Mouse (Mus musculus): ENCODE data around the gene Hesx1. TPM values are rescaled to one million over a fixed set of nuclear protein-coding genes. Genes with fewer than 3 reads are reported as not detected.
"Not testable (repeated sequence)": the region's sequence is repeated elsewhere in the genome, so short reads cannot be mapped to it uniquely, and the experiment has no call there.

The Hesx1 gene
- not detected in 2 replicates for polyA plus RNA-seq (2015; fragmentation: Nextera tagmentation; extraction: Ambion mirVana)

GRCm38 (mm10) chr14:26994211-26994741, at the start of gene Hesx1:
TSS of gene Hesx1 (plus strand) at chr14:26994416.
- WGBS: 5% methylated on average over 16 of the region's 16 CpGs
- ATAC-seq (ENCODE audit: borderline replicate concordance, extremely low read depth, low FRiP score, low TSS enrichment): no peak

DNA sequence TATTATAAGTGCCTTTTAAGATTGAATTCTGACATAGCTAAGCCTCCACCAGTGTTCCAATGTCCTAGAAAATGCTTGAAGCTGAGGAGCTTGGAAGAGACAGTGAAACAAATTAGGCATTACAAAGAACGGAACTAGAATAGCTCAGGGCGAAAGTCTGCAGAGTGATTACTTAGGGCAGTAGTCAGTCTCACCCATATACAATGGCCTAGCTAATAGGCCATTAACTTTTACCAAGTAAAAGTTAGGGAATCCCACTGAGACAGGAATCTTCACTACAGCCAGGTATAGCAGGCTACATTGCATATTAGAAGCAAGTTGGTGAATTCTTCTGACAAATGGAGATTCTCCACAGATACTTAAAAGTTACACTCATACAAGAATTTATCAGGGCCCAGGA, 38.1 kb upstream of the Hesx1 start:
- ATAC-seq (ENCODE audit: borderline replicate concordance, extremely low read depth, low FRiP score, low TSS enrichment); H3K9ac ChIP-seq; H3K4me3 ChIP-seq; H3K27ac ChIP-seq; H3K9me3 ChIP-seq; H3K4me2 ChIP-seq; H3K4me1 ChIP-seq; H3K27me3 ChIP-seq: not testable (repeated sequence)
- H3K36me3 ChIP-seq: peaks cover 12% of the 10 kb centered on the region
- WGBS: 92% methylated on average over 2 of the region's 2 CpGs

More at GRCm38 (mm10) chr14:26994211-26994741, at the start of gene Hesx1:
- peaks cover 7% of the 10 kb centered on the region; the same call in 1 of the 2 replicates for H3K4me1 ChIP-seq
- no peak within 1 kb of the TSS for H3K27ac ChIP-seq
- peaks cover 11% of the 10 kb centered on the region; the same call in 1 of the 2 replicates for H3K27me3 ChIP-seq
- H3K4me3 ChIP-seq: peak within 1 kb of the TSS; percentile 29
- peak within 1 kb of the TSS; percentile 53 for H3K4me2 ChIP-seq
- no peaks in the 10 kb centered on the region for H3K36me3 ChIP-seq
- peak within 1 kb of the TSS; percentile 13; the same call in 1 of the 2 replicates for H3K9ac ChIP-seq
- no peaks in the 10 kb centered on the region for H3K9me3 ChIP-seq

GRCm38 (mm10) chr14:26960518-26960917, 33.7 kb upstream of the Hesx1 start:
- no peaks in the 10 kb centered on the region for H3K27me3 ChIP-seq
- H3K9ac ChIP-seq: no peak overlapping the region
- ATAC-seq (ENCODE audit: borderline replicate concordance, extremely low read depth, low FRiP score, low TSS enrichment): no peak
- no peak overlapping the region for H3K4me3 ChIP-seq
- H3K9me3 ChIP-seq: no peaks in the 10 kb centered on the region
- no peaks in the 10 kb centered on the region for H3K4me1 ChIP-seq
- peaks cover 19% of the 10 kb centered on the region for H3K36me3 ChIP-seq
- no peak overlapping the region for H3K4me2 ChIP-seq
- WGBS: 83% methylated on average over 1 of the region's 1 CpGs
- H3K27ac ChIP-seq: no peak overlapping the region

GRCm38 (mm10) chr14:26969164-26969563, 25.1 kb upstream of the Hesx1 start:
- peaks cover 3% of the 10 kb centered on the region for H3K36me3 ChIP-seq
- ATAC-seq (ENCODE audit: borderline replicate concordance, extremely low read depth, low FRiP score, low TSS enrichment): no peak
- WGBS: 71% methylated on average over 3 of the region's 3 CpGs
- H3K9ac ChIP-seq: peak overlapping the region; percentile 90
- H3K4me3 ChIP-seq: peak overlapping the region; percentile 96
- no peaks in the 10 kb centered on the region for H3K27me3 ChIP-seq
- no peak overlapping the region for H3K27ac ChIP-seq
- peaks cover 7% of the 10 kb centered on the region for H3K4me1 ChIP-seq
- peak overlapping the region; percentile 71 for H3K4me2 ChIP-seq
- H3K9me3 ChIP-seq: no peaks in the 10 kb centered on the region

GRCm38 (mm10) chr14:26969856-26970407, 24.3 kb upstream of the Hesx1 start:
- Histone ChIP-seq H3K4me2 (peak overlapping the region; percentile 71), H3K4me3 (peak overlapping the region; percentile 96), H3K27me3 (no peaks in the 10 kb centered on the region), H3K9me3 (no peaks in the 10 kb centered on the region), H3K9ac (peak overlapping the region; percentile 90), H3K27ac (peak overlapping the region; percentile 87), H3K4me1 (peaks cover 7% of the 10 kb centered on the region), H3K36me3 (no peaks in the 10 kb centered on the region)
- ATAC-seq (ENCODE audit: borderline replicate concordance, extremely low read depth, low FRiP score, low TSS enrichment): peak; percentile 86
- under 1% methylated on average over 62 of the region's 62 CpGs for WGBS

DNA sequence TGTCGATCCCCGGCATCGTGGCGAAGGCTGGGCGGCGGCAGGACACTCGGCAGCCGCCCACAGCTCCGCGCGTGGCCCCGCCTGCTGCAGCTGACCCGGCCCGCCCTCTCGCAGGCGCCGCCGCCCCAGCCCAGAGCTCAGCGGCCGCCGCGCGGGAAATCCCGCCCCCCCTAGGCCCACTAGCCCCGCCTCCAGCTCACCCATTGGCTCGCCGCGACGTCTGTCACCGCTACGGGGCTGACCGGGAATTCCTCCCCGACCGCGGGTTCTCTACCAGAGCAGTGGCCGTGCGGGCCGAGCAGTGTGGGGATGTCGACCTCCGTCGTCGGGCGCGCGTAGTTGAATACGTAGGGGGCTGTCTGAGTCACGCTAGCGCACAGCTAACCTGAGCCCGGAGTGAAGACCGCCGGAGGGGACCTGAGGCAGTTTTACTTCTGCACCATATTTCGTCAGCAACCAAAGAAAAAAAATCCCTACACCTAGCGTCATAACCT, 23.7 kb upstream of the Hesx1 start:
- Histone ChIP-seq H3K4me2 (peak overlapping the region; percentile 71), H3K27ac (peak overlapping the region; percentile 87), H3K36me3 (no peaks in the 10 kb centered on the region)

DNA sequence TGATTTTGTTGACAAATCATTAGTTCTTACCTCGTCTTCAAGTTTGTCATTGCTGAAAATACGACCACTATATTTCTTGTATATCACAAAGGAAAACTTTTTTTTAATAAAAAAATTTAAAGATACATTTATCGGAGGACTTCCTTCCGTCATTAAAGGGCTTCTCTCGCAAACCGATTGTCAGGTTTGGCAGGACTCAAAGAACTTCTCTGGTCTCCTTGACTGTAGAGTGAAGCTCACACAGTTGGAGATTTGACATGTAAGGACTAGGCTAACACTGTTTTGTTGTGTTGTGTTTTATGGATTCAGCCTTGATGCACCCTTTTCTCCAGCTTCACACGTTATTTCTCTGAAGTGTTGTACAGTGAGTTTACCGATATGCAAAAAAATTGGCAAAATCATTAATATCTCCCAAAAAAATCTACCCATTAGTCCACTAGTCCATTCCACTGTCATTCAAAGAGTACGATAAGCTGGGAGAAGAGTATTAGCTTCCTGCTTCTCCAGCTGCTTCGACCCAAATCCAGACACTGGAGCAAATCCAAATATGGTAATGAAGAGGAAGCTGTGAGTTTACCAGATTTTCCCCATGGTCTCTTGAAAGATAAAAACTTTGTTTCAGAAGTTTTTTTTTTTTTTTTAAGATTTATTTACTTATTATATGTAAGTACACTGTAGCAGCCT, 23.0 kb upstream of the Hesx1 start, which contains the start of gene Appl1:
Appl1 (minus strand) TSS at position 127 of the 684 bp plus-strand sequence.
- Histone ChIP-seq H3K27ac (peak within 1 kb of the TSS; percentile 87), H3K36me3 (no peaks in the 10 kb centered on the region), H3K9ac (peak within 1 kb of the TSS; percentile 90), H3K9me3 (no peaks in the 10 kb centered on the region), H3K27me3 (no peaks in the 10 kb centered on the region), H3K4me2 (peak within 1 kb of the TSS; percentile 71), H3K4me1 (peaks cover 7% of the 10 kb centered on the region), H3K4me3 (peak within 1 kb of the TSS; percentile 96)
- WGBS: 29% methylated on average over 10 of the region's 10 CpGs
- no peak for ATAC-seq (ENCODE audit: borderline replicate concordance, extremely low read depth, low FRiP score, low TSS enrichment)

More for the DNA sequence above, 23.7 kb upstream of the Hesx1 start:
- peaks cover 7% of the 10 kb centered on the region for H3K4me1 ChIP-seq
- peak overlapping the region; percentile 96 for H3K4me3 ChIP-seq
- H3K9ac ChIP-seq: peak overlapping the region; percentile 90
- ATAC-seq (ENCODE audit: borderline replicate concordance, extremely low read depth, low FRiP score, low TSS enrichment): peak; percentile 99
- no peaks in the 10 kb centered on the region for H3K9me3 ChIP-seq
- H3K27me3 ChIP-seq: no peaks in the 10 kb centered on the region
- 0% methylated on average over 49 of the region's 53 CpGs for WGBS

DNA sequence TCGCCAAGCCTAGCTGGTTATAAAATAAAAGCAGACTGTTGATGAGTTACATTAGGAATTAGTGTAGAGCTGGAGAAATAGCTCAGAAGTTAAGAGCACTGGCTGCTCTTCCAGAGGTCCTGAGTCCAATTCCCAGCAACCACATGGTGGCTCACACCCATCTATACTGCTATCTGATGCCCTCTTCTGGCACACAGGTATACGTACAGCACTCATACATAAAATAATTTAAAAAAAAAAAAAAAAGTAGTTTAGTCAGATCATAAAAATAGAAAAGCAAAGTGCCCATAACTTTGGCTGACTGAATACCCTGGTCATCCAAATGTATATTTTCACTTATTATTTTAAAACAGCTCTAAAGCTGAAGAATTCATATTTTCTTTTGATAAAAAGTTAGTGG, 21.1 kb upstream of the Hesx1 start:
- Histone ChIP-seq H3K9ac (no peak overlapping the region), H3K9me3 (no peaks in the 10 kb centered on the region), H3K27ac (no peak overlapping the region), H3K4me1 (peaks cover 7% of the 10 kb centered on the region), H3K4me3 (no peak overlapping the region), H3K27me3 (no peaks in the 10 kb centered on the region), H3K36me3 (no peaks in the 10 kb centered on the region), H3K4me2 (no peak overlapping the region)
- 50% methylated on average over 2 of the region's 2 CpGs for WGBS
- ATAC-seq (ENCODE audit: borderline replicate concordance, extremely low read depth, low FRiP score, low TSS enrichment): no peak

DNA sequence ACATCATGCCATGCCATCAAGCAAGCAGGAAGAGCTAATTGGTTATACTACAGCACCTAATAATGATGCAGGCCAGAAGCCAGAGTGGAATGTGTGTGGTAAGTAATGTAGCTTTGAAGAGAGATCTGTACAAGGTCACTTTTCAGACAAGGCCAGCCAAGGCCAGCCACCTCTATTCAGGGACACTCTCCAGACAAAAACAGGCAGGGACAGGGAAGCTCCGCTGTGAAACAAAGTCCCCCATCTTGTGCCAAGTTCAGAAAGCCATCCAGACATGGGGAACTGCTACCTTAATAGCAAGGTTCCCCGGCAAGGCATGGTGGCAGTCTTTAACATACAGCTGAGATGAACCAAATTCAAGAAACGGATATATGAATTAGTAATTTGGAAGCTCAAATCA, 18.7 kb upstream of the Hesx1 start:
- no peak overlapping the region for H3K9ac ChIP-seq
- WGBS: 77% methylated on average over 3 of the region's 3 CpGs
- no peaks in the 10 kb centered on the region for H3K27me3 ChIP-seq
- no peaks in the 10 kb centered on the region for H3K36me3 ChIP-seq
- no peaks in the 10 kb centered on the region for H3K9me3 ChIP-seq
- H3K4me1 ChIP-seq: 0 out of 2 replicates have a peak, but pooled peaks cover 3% of the 10 kb centered on the region
- H3K4me2 ChIP-seq: no peak overlapping the region
- ATAC-seq (ENCODE audit: borderline replicate concordance, extremely low read depth, low FRiP score, low TSS enrichment): no peak
- H3K4me3 ChIP-seq: no peak overlapping the region
- H3K27ac ChIP-seq: no peak overlapping the region

DNA sequence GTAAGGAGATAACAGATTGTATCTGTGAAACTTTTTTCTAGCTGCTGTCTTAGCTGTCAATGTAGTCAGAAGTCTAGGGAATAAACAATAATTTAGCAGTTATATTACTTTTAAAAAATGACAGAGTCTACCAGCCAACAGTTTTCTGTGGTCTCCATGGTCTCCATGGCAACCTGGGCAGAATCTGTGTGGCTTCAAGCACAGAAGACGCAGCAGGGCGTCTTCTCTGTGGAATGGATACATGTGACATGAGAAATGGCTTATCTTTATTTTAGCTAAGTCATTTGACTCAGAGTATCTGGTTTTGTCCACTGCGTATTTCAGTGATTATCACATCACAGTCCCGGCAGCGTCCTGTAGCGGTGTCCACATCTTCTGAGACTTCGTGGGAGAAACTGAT, 18.0 kb upstream of the Hesx1 start:
- Histone ChIP-seq H3K9me3 (no peaks in the 10 kb centered on the region), H3K27ac (no peak overlapping the region), H3K4me3 (no peak overlapping the region), H3K36me3 (no peaks in the 10 kb centered on the region), H3K27me3 (no peaks in the 10 kb centered on the region), H3K9ac (no peak overlapping the region), H3K4me1 (0 out of 2 replicates have a peak, but pooled peaks cover 2% of the 10 kb centered on the region), H3K4me2 (no peak overlapping the region)
- WGBS: 62% methylated on average over 7 of the region's 7 CpGs
- no peak for ATAC-seq (ENCODE audit: borderline replicate concordance, extremely low read depth, low FRiP score, low TSS enrichment)

DNA sequence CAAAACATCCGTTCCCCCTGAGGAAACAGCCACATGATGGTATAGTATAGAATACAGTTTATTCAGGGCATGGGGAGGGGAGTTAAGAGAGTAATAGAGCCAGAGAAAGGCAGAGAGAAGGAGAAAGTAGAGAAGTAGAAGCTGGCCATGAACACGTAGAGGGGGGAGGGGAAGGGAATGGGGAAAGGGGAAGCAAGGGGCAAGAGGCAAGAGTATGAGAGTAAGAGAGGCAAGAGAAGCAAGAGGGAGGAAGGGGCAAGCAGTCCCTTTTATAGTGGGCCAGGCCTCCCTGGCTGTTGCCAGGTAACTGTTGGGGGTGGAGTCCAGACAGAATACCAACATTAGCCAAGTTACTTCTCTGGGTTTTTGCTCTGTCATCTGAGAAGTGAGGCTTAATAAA, 16.7 kb upstream of the Hesx1 start:
- 29% methylated on average over 2 of the region's 2 CpGs for WGBS

GRCm38 (mm10) chr14:26979808-26980207, 14.4 kb upstream of the Hesx1 start:
- Histone ChIP-seq H3K4me2 (no peak overlapping the region), H3K27ac (no peak overlapping the region), H3K9me3 (no peaks in the 10 kb centered on the region), H3K36me3 (no peaks in the 10 kb centered on the region), H3K27me3 (no peaks in the 10 kb centered on the region), H3K4me1 (no peaks in the 10 kb centered on the region), H3K9ac (no peak overlapping the region), H3K4me3 (no peak overlapping the region)
- 92% methylated on average over 3 of the region's 3 CpGs for WGBS
- ATAC-seq (ENCODE audit: borderline replicate concordance, extremely low read depth, low FRiP score, low TSS enrichment): no peak

More for the DNA sequence above, 16.7 kb upstream of the Hesx1 start:
- Histone ChIP-seq H3K4me2 (no peak overlapping the region), H3K36me3 (no peaks in the 10 kb centered on the region), H3K4me3 (no peak overlapping the region), H3K27ac (no peak overlapping the region), H3K4me1 (no peaks in the 10 kb centered on the region), H3K9ac (no peak overlapping the region), H3K27me3 (no peaks in the 10 kb centered on the region), H3K9me3 (no peaks in the 10 kb centered on the region)
- ATAC-seq (ENCODE audit: borderline replicate concordance, extremely low read depth, low FRiP score, low TSS enrichment): no peak

All from lung, embryonic 15.5 days (tissue).